Mouse (Mus musculus): Measurements from ENCODE around the gene Cfap126.
"Not testable (repeated sequence)": the region's sequence is repeated elsewhere in the genome, so short reads cannot be mapped to it uniquely, and the experiment has no call there.

The Cfap126 gene

GRCm38 (mm10) chr1:171113873-171114299 is at the start of gene Cfap126:
Gene Cfap126 (plus strand): TSS chr1:171113918.
- DNase-seq (ENCODE audit: low spot score) = peak; percentile 76

- DNase-seq (ENCODE audit: low spot score) = peak; percentile 86
These were observed 49.1 kb upstream of the Cfap126 start, which contains the start of gene Fcgr3 for GRCm38 (mm10) chr1:171064491-171065242. Gene Fcgr3 (minus strand): TSS chr1:171064935.

GRCm38 (mm10) chr1:171065243-171065587 is 48.5 kb upstream of the Cfap126 start:
- peak; percentile 43 for DNase-seq (ENCODE audit: low spot score)

- peak; percentile 54 for DNase-seq (ENCODE audit: low spot score)
These were observed 48.0 kb upstream of the Cfap126 start for GRCm38 (mm10) chr1:171065768-171066167.

- not testable (repeated sequence) for DNase-seq (ENCODE audit: low spot score)
These were observed 47.1 kb upstream of the Cfap126 start for GRCm38 (mm10) chr1:171066583-171066982.

GRCm38 (mm10) chr1:171067928-171068327 is 45.8 kb upstream of the Cfap126 start:
- not testable (repeated sequence) for DNase-seq (ENCODE audit: low spot score)

GRCm38 (mm10) chr1:171069508-171069907 is 44.2 kb upstream of the Cfap126 start:
- DNase-seq (ENCODE audit: low spot score) = peak; percentile 28

GRCm38 (mm10) chr1:171070879-171071278 is 42.8 kb upstream of the Cfap126 start:
- DNase-seq (ENCODE audit: low spot score) = not testable (repeated sequence)

- not testable (repeated sequence) for DNase-seq (ENCODE audit: low spot score)
These were observed 42.0 kb upstream of the Cfap126 start for GRCm38 (mm10) chr1:171071726-171072125.

GRCm38 (mm10) chr1:171072217-171072616 is 41.5 kb upstream of the Cfap126 start:
- DNase-seq (ENCODE audit: low spot score) = not testable (repeated sequence)

GRCm38 (mm10) chr1:171074283-171074682 is 39.4 kb upstream of the Cfap126 start:
- peak; percentile 23 for DNase-seq (ENCODE audit: low spot score)

- not testable (repeated sequence) for DNase-seq (ENCODE audit: low spot score)
These were observed 37.5 kb upstream of the Cfap126 start for GRCm38 (mm10) chr1:171076176-171076575.

GRCm38 (mm10) chr1:171077192-171077591 is 36.5 kb upstream of the Cfap126 start:
- DNase-seq (ENCODE audit: low spot score) = not testable (repeated sequence)

GRCm38 (mm10) chr1:171077955-171078354 is 35.8 kb upstream of the Cfap126 start:
- DNase-seq (ENCODE audit: low spot score) = peak; percentile 40

GRCm38 (mm10) chr1:171078419-171078818 is 35.3 kb upstream of the Cfap126 start:
- not testable (repeated sequence) for DNase-seq (ENCODE audit: low spot score)

- not testable (repeated sequence) for DNase-seq (ENCODE audit: low spot score)
These were observed 34.4 kb upstream of the Cfap126 start for GRCm38 (mm10) chr1:171079345-171079744.

GRCm38 (mm10) chr1:171079825-171080224 is 33.9 kb upstream of the Cfap126 start:
- not testable (repeated sequence) for DNase-seq (ENCODE audit: low spot score)

- not testable (repeated sequence) for DNase-seq (ENCODE audit: low spot score)
These were observed 32.0 kb upstream of the Cfap126 start for GRCm38 (mm10) chr1:171081512-171082231.

GRCm38 (mm10) chr1:171085718-171086117 is 28.0 kb upstream of the Cfap126 start:
- no peak for DNase-seq (ENCODE audit: low spot score)

- DNase-seq (ENCODE audit: low spot score) = not testable (repeated sequence)
These were observed 25.4 kb upstream of the Cfap126 start for GRCm38 (mm10) chr1:171088237-171088869.

- DNase-seq (ENCODE audit: low spot score) = no peak
These were observed 23.8 kb upstream of the Cfap126 start for GRCm38 (mm10) chr1:171089891-171090290.

- no peak for DNase-seq (ENCODE audit: low spot score)
These were observed 23.0 kb upstream of the Cfap126 start for GRCm38 (mm10) chr1:171090761-171091160.
